Mouse (Mus musculus): ENCODE measurements around the gene Cilp. TPM values are rescaled to one million over a fixed set of nuclear protein-coding genes. Genes with fewer than 3 reads are reported as not detected.
A peak's percentile ranks its signal among the peaks of the same experiment; 100 is the strongest.
"Not testable (repeated sequence)": the region's sequence is repeated elsewhere in the genome, so short reads cannot be mapped to it uniquely, and the experiment has no call there.

The Cilp gene
- polyA plus RNA-seq, 1 experiment, result 1.4 TPM

- Histone ChIP-seq H3K4me3 (ENCODE audit: insufficient read depth, low read depth, low read length) (no peak overlapping the region), H3K4me1 (ENCODE audit: control insufficient read depth, insufficient read depth, low read length) (peaks cover 3% of the 10 kb centered on the region; the same call in 1 of the 2 replicates), H3K27me3 (replicated peaks; ENCODE audit: control insufficient read depth, insufficient read depth, low read length) (no peaks in the 10 kb centered on the region), H3K36me3 (ENCODE audit: control insufficient read depth, insufficient read depth, low read length) (no peaks in the 10 kb centered on the region), H3K27ac (ENCODE audit: insufficient read depth, low read depth, low read length) (no peak overlapping the region)
- TF ChIP-seq CTCF (conservative IDR thresholded peaks at IDR 0.05; ENCODE audit: insufficient read depth, insufficient read length, low read depth, low read length) (no peak), POLR2A (IDR thresholded peaks at IDR 0.05; ENCODE audit: low read depth, low read length) (no peak)
- DNase-seq, result no peak
- 88% methylated on average over 4 of the region's 4 CpGs for WGBS
These were observed 11.0 kb downstream of the Cilp start for GRCm38 (mm10) chr9:65275810-65276530.

GRCm38 (mm10) chr9:65281536-65282151 lies 16.7 kb downstream of the Cilp start:
- Histone ChIP-seq H3K27ac (ENCODE audit: insufficient read depth, low read depth, low read length) (no peak overlapping the region), H3K4me3 (ENCODE audit: insufficient read depth, low read depth, low read length) (no peak overlapping the region), H3K36me3 (ENCODE audit: control insufficient read depth, insufficient read depth, low read length) (no peaks in the 10 kb centered on the region), H3K4me1 (ENCODE audit: control insufficient read depth, insufficient read depth, low read length) (no peaks in the 10 kb centered on the region), H3K27me3 (replicated peaks; ENCODE audit: control insufficient read depth, insufficient read depth, low read length) (no peaks in the 10 kb centered on the region)
- DNase-seq, result peak; percentile 26
- TF ChIP-seq POLR2A (IDR thresholded peaks at IDR 0.05; ENCODE audit: low read depth, low read length) (no peak), CTCF (conservative IDR thresholded peaks at IDR 0.05; ENCODE audit: insufficient read depth, insufficient read length, low read depth, low read length) (0 out of 2 replicates have a peak, but pooled peaks have one; percentile 12)
- 72% methylated on average over 5 of the region's 5 CpGs for WGBS

- no peaks in the 10 kb centered on the region for H3K27me3 ChIP-seq (replicated peaks; ENCODE audit: control insufficient read depth, insufficient read depth, low read length)
- TF ChIP-seq POLR2A (IDR thresholded peaks at IDR 0.05; ENCODE audit: low read depth, low read length) (no peak), CTCF (conservative IDR thresholded peaks at IDR 0.05; ENCODE audit: insufficient read depth, insufficient read length, low read depth, low read length) (peak; percentile 58)
- under 1% methylated on average over 3 of the region's 3 CpGs for WGBS
- H3K27ac ChIP-seq (ENCODE audit: insufficient read depth, low read depth, low read length), result no peak overlapping the region
- peak; percentile 65 for DNase-seq
- no peak overlapping the region for H3K4me3 ChIP-seq (ENCODE audit: insufficient read depth, low read depth, low read length)
- no peaks in the 10 kb centered on the region for H3K36me3 ChIP-seq (ENCODE audit: control insufficient read depth, insufficient read depth, low read length)
- H3K4me1 ChIP-seq (ENCODE audit: control insufficient read depth, insufficient read depth, low read length), result no peaks in the 10 kb centered on the region
These were observed 18.3 kb downstream of the Cilp start for GRCm38 (mm10) chr9:65283301-65283700.

DNA sequence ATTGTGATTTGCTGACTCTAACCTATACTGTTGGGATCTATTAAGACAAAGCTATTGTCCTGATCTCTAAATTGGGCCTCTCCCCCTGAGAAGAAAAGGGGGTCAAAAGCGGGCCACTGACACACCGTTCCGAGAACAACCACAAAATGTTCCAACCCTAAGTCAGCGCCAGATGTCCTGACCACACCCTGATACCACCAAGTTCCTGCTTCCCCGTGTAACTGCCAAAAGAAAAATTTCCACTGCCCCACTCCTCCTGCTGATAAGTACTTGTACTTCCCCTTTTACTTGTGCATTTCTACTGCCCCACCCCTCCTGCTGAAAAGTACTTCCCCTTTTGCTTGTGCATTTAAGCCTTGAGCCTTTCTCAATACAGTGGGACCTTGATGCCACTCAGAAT lies 23.3 kb downstream of the Cilp start:
- H3K4me1 ChIP-seq (ENCODE audit: control insufficient read depth, insufficient read depth, low read length), result peaks cover 21% of the 10 kb centered on the region; the same call in 1 of the 2 replicates

GRCm38 (mm10) chr9:65289988-65290387 lies 25.0 kb downstream of the Cilp start:
- 60% methylated on average over 4 of the region's 4 CpGs for WGBS
- Histone ChIP-seq H3K27ac (ENCODE audit: insufficient read depth, low read depth, low read length) (peak overlapping the region; percentile 98), H3K27me3 (replicated peaks; ENCODE audit: control insufficient read depth, insufficient read depth, low read length) (no peaks in the 10 kb centered on the region), H3K36me3 (ENCODE audit: control insufficient read depth, insufficient read depth, low read length) (no peaks in the 10 kb centered on the region), H3K4me3 (ENCODE audit: insufficient read depth, low read depth, low read length) (no peak overlapping the region), H3K4me1 (ENCODE audit: control insufficient read depth, insufficient read depth, low read length) (peaks cover 21% of the 10 kb centered on the region; the same call in 1 of the 2 replicates)
- DNase-seq, result peak; percentile 92
- no peak for TF ChIP-seq CTCF (conservative IDR thresholded peaks at IDR 0.05; ENCODE audit: insufficient read depth, insufficient read length, low read depth, low read length)
- no peak for TF ChIP-seq POLR2A (IDR thresholded peaks at IDR 0.05; ENCODE audit: low read depth, low read length)

More for the DNA sequence above, 23.3 kb downstream of the Cilp start:
- H3K4me3 ChIP-seq (ENCODE audit: insufficient read depth, low read depth, low read length); H3K36me3 ChIP-seq (ENCODE audit: control insufficient read depth, insufficient read depth, low read length); H3K27ac ChIP-seq (ENCODE audit: insufficient read depth, low read depth, low read length); DNase-seq; H3K27me3 ChIP-seq (replicated peaks; ENCODE audit: control insufficient read depth, insufficient read depth, low read length): not testable (repeated sequence)
- WGBS, result 78% methylated on average over 5 of the region's 5 CpGs

- Histone ChIP-seq H3K4me3 (ENCODE audit: insufficient read depth, low read depth, low read length) (no peak overlapping the region), H3K27me3 (replicated peaks; ENCODE audit: control insufficient read depth, insufficient read depth, low read length) (no peaks in the 10 kb centered on the region), H3K27ac (ENCODE audit: insufficient read depth, low read depth, low read length) (no peak overlapping the region), H3K4me1 (ENCODE audit: control insufficient read depth, insufficient read depth, low read length) (peaks cover 23% of the 10 kb centered on the region), H3K36me3 (ENCODE audit: control insufficient read depth, insufficient read depth, low read length) (no peaks in the 10 kb centered on the region; the same call in 1 of the 2 replicates)
- TF ChIP-seq POLR2A (IDR thresholded peaks at IDR 0.05; ENCODE audit: low read depth, low read length), result no peak
- no peak for TF ChIP-seq CTCF (conservative IDR thresholded peaks at IDR 0.05; ENCODE audit: insufficient read depth, insufficient read length, low read depth, low read length)
- 70% methylated on average over 3 of the region's 3 CpGs for WGBS
- DNase-seq, result no peak
These were observed 27.4 kb downstream of the Cilp start for GRCm38 (mm10) chr9:65292421-65292820.

DNA sequence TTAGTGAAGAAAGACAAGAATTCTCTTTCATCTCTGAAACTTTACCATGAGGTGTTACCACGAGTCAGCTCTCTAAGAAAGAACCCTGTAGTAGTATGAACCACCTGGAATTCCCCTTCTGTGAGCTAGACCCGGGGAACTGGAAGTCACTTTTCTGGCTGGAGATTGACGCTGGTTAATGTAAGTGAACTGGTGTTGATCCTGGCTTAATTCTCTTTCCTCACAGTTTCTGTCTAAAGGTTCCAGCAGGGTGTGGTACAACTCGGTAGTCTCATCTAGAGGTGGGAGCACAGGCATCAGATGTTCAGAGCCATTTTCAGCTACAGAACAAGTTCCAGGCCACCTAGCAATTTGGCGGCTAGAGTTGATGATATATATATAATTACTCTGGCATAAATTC lies 28.1 kb downstream of the Cilp start:
- 6% methylated on average over 5 of the region's 5 CpGs for WGBS
- no peak for DNase-seq

More for the DNA sequence above, 28.1 kb downstream of the Cilp start:
- TF ChIP-seq POLR2A (IDR thresholded peaks at IDR 0.05; ENCODE audit: low read depth, low read length) (no peak), CTCF (conservative IDR thresholded peaks at IDR 0.05; ENCODE audit: insufficient read depth, insufficient read length, low read depth, low read length) (no peak)
- peaks cover 27% of the 10 kb centered on the region for H3K4me1 ChIP-seq (ENCODE audit: control insufficient read depth, insufficient read depth, low read length)
- no peaks in the 10 kb centered on the region for H3K27me3 ChIP-seq (replicated peaks; ENCODE audit: control insufficient read depth, insufficient read depth, low read length)
- no peaks in the 10 kb centered on the region; the same call in 1 of the 2 replicates for H3K36me3 ChIP-seq (ENCODE audit: control insufficient read depth, insufficient read depth, low read length)
- peak overlapping the region; percentile 97 for H3K27ac ChIP-seq (ENCODE audit: insufficient read depth, low read depth, low read length)
- H3K4me3 ChIP-seq (ENCODE audit: insufficient read depth, low read depth, low read length), result peak overlapping the region; percentile 69
